Mouse (Mus musculus) B cell, adult 2 months (primary cell): ENCODE measurements around the gene Smc5.

Source experiments
- DNase-seq, 2 experiments: peaks; one replicate each; pipeline ENCODE4 v3.0.0; 2022

Smc5 gene

GRCm38 (mm10) chr19:23188986-23189385 is 84.7 kb downstream of the Smc5 start:
- no peak for DNase-seq

GRCm38 (mm10) chr19:23187732-23188131 is 86.0 kb downstream of the Smc5 start:
- DNase-seq, result no peak

- DNase-seq, result no peak
Observed at GRCm38 (mm10) chr19:23184068-23184467, 89.6 kb downstream of the Smc5 start.

- DNase-seq, result no peak
Observed at GRCm38 (mm10) chr19:23183493-23183892, 90.2 kb downstream of the Smc5 start.

- no peak for DNase-seq
Observed at GRCm38 (mm10) chr19:23178533-23178932, 95.2 kb downstream of the Smc5 start.

GRCm38 (mm10) chr19:23175511-23175910 is 98.2 kb downstream of the Smc5 start:
- no peak for DNase-seq

- DNase-seq, result no peak
Observed at GRCm38 (mm10) chr19:23175090-23175489, 98.6 kb downstream of the Smc5 start.

GRCm38 (mm10) chr19:23171136-23171535 is 102.6 kb downstream of the Smc5 start:
- DNase-seq, result no peak

GRCm38 (mm10) chr19:23170476-23170875 is 103.2 kb downstream of the Smc5 start:
- DNase-seq, result no peak

GRCm38 (mm10) chr19:23169659-23170050 is 104.0 kb downstream of the Smc5 start:
- no peak for DNase-seq

- no peak for DNase-seq
Observed at GRCm38 (mm10) chr19:23168899-23169658, 104.6 kb downstream of the Smc5 start.

GRCm38 (mm10) chr19:23166550-23167284 is 107.0 kb downstream of the Smc5 start:
- no peak for DNase-seq

- no peak for DNase-seq
Observed at GRCm38 (mm10) chr19:23164651-23165240, 109.0 kb downstream of the Smc5 start.

- no peak for DNase-seq
Observed at GRCm38 (mm10) chr19:23163361-23163760, 110.3 kb downstream of the Smc5 start.

GRCm38 (mm10) chr19:23162877-23163276 is 110.8 kb downstream of the Smc5 start:
- DNase-seq, result no peak

- no peak for DNase-seq
Observed at GRCm38 (mm10) chr19:23162387-23162809, 111.3 kb downstream of the Smc5 start.

- DNase-seq, result no peak
Observed at GRCm38 (mm10) chr19:23159780-23160395, 113.8 kb downstream of the Smc5 start.
